Mouse (Mus musculus) G1E (cell line): ENCODE results near the gene Cplx3.

Experiments
- CTCF ChIP-seq: IDR thresholded peaks from 2 replicates; pipeline ENCODE4 v1.5.1; 2012; ENCODE audit warnings: low read depth, low read length, inconsistent platforms, mixed read lengths
- GATA1 ChIP-seq: IDR thresholded peaks from 2 replicates; pipeline ENCODE4 v1.6.1; 2012; ENCODE audit warnings: borderline replicate concordance, low read length, inconsistent platforms, mixed read lengths
- GATA2 ChIP-seq: IDR thresholded peaks from 2 replicates; pipeline ENCODE4 v1.6.1; 2012; ENCODE audit warnings: low read depth, low read length, inconsistent platforms, borderline replicate concordance
- POLR2AphosphoS5 ChIP-seq: IDR thresholded peaks from 2 replicates; pipeline ENCODE4 v1.6.1; 2012; ENCODE audit warnings: low read depth, low read length, inconsistent platforms; ENCODE audit not compliant: insufficient replicate concordance
- TAL1 ChIP-seq: conservative IDR thresholded peaks from 2 replicates; pipeline ENCODE4 v1.6.1; 2012; ENCODE audit warnings: low read depth, low read length, inconsistent platforms, mixed read lengths

DNA sequence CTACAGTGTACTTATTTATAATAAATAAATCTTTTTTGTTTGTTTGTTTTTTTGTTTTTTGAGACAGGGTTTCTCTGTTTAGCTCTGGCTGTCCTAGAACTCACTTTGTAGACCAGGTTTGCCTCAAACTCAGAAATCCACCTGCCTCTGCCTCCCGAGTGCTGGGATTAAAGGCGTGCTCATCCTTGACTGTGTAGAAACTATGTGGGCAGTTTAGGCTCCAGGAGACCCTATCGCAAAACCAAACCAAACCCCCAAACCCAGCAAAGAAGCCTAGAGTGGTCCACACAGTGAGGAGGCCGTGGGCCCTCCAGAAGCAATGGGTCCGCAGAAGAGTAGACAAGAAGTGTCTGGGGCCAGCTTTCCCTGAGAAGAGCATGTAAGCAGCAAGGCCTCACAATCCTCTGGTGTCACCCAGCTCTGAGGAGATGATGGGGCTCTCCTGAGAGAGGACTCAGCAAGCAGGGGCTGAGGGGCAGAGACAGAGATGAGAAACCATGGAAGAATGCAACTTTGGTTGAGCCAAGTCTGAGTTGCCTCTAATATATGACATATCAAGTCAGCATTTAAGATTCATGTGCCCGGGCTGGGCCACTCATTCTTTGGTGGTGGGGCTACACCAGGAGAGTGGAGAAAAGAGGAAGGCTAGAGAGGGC lies 44.2 kb upstream of the Cplx3 start:
- TF ChIP-seq CTCF (no peak), POLR2AphosphoS5 (no peak), GATA1 (no peak), TAL1 (no peak), GATA2 (no peak)
